Mouse (Mus musculus): ENCODE results near the gene Prss30. TPM values are rescaled to one million over a fixed set of nuclear protein-coding genes. Genes with fewer than 3 reads are reported as not detected.
"Not testable (repeated sequence)": the region's sequence is repeated elsewhere in the genome, so short reads cannot be mapped to it uniquely, and the experiment has no call there.

Prss30 gene
- total RNA-seq, 2 experiments from 2014 or later: 0.30 TPM; not detected in 1

DNA sequence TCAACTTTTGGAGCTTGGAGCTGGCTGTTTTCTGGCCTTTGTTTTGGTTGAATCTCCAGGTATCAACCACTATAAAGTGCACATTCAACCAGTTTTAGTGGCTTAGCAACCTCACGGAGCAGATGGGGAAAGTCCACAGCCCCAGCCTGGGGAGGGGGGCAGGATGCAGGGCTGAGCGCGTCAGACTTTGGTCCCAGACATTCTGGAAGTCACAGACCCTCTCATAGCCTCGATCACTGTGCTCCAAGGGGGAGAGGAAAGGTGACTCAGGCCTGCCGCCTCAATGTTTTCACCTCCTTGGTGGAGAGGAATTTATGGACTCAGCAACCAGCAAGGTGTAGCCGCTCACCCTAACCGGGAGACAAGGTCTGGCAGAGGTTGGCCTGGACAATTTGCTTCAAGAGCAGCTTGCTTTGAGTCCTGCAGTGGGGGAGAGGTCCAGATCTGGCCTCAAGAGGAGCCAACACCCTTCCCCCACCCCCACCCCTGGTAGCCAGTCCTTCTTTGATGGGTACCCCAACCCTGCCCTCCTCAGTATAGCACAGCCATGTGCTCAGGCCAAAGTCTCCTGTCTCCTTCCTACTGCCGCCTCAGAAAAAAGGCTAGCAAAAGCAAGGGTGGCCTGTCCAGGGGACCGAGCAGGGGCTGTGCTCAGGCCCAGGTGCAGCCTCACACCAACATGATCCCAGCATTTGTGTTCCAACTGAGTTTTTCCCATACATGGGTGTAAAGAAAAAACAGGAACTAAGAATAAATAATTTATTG, 12.6 kb upstream of the Prss30 start:
- peak in 1 of 2 experiments; percentile 26 for DNase-seq (ENCODE audit: extremely low spot score in 1 of 2, low spot score in 2 of 2)
- intact Hi-C loops (cut with DNase I): no loop called here

DNA sequence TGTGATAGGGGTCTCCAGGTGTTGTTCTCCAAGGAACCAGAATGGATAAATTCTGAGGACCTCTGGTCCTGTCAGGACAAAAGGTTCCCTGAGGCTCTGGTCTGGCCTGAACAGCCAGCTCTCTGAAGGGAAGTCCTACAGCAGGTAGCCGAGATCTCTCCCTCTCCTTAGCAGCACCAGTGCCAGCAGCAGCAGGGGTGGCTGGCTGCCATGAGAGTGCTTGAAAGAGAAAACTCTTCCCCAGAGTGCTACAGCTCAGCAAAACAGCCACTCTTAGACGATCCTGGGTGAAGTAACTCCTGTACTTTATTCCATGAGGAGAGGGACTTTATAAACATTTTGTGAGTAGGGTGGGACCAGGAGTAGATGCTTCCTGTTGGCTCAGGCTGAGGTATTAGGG, 9.4 kb upstream of the Prss30 start:
- peak in 1 of 2 experiments; percentile 56 for DNase-seq (ENCODE audit: extremely low spot score in 1 of 2, low spot score in 2 of 2)
- intact Hi-C loops (cut with DNase I): no loop called here

DNA sequence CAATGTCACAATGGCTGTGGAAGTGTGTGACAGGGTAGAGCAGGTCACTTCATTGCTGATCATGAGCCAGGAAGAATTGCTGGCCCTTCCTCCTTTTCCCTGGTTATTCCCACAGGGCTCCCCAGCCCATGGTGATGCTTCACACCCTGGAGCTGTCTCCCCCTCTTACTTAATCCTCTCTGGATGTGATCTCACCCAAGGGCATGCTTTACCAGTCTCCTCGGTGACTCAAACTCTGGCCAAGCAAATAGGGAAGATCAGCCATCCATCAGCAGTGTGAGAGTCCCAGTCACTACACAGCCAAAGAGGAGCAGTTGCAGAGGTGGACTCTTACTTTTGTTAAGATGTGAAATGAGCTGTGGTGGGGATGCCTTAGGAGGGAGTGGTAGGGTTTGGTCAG, 4.6 kb upstream of the Prss30 start:
- no peak for DNase-seq (ENCODE audit: extremely low spot score in 1 of 2, low spot score in 2 of 2)

DNA sequence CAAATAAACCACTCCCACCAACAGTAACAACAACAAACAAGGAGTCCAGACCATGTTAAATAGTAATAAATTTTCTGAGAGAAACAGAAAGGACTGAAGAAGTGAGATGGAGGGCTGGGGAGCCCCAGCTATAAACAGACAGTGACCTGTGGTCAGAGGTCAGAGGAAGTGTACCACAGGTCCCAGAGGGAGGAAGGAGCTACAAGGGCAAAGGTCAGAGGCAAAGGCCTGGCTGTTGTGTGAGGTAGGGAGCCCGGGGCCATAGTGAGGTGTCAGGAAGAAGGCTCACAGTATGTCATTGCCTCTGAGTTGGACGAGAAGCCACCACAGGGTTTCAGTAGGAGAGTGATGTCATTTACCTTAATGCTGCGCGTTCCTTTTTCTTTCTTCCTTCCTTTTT, 2.5 kb upstream of the Prss30 start:
- peak in 1 of 2 experiments; percentile 15 for DNase-seq (ENCODE audit: extremely low spot score in 1 of 2, low spot score in 2 of 2)
- intact Hi-C loops (cut with DNase I): no loop called here

More for the DNA sequence above, 4.6 kb upstream of the Prss30 start:
- intact Hi-C loops (cut with DNase I): no loop called here

DNA sequence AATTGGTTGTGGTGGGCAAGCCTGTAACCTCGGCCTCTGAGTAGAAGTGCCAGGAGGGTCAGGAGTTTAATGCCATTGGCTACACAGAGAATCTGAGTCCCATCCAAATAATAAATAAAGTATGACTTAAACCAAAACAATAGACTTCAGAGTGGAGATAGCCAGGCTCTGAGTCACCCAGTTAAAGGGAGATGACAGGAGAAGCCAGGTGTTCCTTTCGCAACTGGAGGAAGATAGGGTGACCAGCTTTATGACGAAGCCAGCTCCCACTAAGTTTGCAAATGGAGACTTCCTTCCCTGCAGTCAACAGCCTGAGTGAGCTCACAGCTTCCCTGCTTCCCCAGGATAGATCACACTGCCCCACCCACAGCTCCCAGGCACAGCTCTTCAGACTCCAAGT, 895 bp downstream of the Prss30 start:
- intact Hi-C loops (cut with DNase I): no loop called here
- DNase-seq (ENCODE audit: extremely low spot score in 1 of 2, low spot score in 2 of 2): peak in 1 of 2 experiments; percentile 10

DNA sequence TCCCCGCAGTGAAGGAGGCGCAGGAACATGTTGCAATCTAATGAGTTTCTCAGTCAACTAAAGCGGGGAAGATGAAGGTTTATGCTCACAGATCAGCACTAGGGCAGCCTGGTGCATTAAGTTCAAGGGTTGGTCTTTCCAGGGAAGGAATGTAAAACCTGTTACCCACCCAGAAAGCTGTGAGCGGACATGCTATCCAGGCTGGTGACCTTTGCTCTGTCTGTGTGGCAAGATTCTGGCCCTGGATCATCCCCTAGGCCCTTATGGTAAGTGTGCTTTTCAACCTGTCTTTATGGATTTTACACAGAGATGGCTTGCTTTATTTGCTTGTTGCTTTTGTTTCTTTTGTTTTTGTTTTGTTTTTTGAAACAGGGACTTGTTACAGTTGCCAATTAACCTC, 3.7 kb downstream of the Prss30 start:
- intact Hi-C loops (cut with DNase I): no loop called here
- no peak for DNase-seq (ENCODE audit: extremely low spot score in 1 of 2, low spot score in 2 of 2)

DNA sequence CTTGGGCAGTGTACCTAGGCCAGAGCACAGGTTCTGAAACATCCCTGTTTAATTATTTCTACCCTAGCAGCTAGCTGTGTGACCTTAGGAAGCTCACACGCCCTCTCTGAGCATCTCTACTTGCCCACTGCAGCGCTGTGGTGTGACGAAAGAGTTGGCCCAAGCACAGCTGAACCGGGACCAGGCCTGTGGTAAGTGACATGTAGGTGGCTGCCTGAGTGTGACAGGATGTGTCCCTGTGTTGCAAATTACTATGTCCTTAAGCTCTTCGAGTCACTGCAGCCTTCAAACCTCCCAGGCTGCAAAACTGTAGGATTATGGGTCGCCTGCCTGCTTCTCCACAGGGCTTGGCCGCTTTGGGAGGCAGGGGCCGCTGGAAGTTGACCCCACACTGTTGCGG, 9.1 kb downstream of the Prss30 start:
- intact Hi-C loops (cut with DNase I): no loop called here
- DNase-seq (ENCODE audit: extremely low spot score in 1 of 2, low spot score in 2 of 2): peak in 1 of 2 experiments; percentile 12

DNA sequence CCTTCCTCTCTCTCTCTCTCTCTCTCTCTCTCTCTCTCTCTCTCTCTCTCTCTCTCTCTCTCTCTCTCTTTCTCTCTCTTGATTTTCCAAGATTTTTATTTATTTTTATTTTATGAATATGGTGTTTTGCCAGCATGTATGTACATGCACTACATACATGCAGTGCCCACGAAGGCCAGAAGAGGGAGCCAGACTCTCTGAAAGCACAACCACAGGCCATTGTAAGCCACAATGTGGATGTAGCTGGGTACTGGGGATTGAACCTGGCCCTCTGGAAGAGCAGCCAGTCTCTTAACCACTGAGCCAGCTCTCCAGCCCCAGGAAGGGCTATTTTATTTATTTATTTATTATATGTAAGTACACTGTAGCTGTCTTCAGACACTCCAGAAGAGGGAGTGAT, 11.1 kb downstream of the Prss30 start:
- peak; percentile 42 to 77 for DNase-seq (ENCODE audit: extremely low spot score in 1 of 2, low spot score in 2 of 2)
- intact Hi-C loops (cut with DNase I): no loop called here

DNA sequence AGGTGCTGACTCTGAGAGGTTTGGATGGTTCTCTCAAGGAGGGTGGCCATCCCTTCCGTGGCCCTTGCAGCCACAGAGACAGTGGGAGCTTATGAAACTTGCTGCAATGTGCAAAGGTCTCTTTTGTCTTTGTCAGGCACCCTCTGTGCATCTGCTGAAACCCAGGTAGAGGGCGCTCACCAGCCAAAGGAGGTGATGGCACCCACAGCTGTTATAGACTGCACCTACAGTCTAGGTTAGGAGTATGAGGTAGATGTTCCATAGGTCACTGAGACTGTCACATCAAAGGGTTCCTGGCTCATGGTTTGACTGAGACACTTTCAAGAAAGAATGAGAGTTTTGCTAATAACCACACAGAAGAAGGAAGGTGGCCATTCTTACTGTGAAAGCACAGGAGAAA, 11.6 kb downstream of the Prss30 start:
- intact Hi-C loops (cut with DNase I): no loop called here
- no peak for DNase-seq (ENCODE audit: extremely low spot score in 1 of 2, low spot score in 2 of 2)

DNA sequence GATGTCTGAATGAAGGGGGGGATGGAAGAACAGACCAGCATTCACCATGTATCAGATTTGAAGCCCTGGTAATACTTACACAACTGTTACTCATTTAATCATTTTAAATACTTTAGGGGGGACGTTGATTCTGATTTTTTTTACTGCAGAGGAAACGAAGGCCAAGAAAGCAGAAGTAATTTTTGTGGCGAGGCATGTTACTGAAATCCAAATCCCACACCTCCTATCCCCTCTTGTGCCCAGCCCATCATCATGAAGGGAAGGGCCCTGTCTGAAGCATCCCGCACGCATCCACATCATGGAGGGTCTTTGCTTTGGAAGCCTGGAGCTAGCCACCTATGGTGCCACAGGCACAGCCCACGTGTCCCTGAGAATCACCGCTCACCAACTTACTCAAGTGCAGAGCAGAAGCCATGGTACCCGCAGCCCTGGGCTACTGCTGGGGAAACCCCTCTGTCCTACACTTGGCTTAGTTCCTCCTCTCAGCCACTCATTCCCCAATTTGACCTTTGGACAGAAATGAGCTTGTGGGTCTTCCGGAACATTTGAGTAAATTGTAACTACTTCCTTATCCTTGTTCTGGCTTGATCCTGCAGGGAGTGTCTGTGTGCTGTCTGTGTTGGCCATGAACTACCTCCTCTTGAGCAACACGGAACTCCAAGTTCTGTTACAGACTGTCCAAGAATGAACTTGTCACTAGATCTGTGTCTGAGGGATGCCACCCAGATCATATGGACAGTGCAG, 13.5 kb downstream of the Prss30 start:
- DNase-seq (ENCODE audit: extremely low spot score in 1 of 2, low spot score in 2 of 2): peak in 1 of 2 experiments; percentile 14
- intact Hi-C loops (cut with DNase I): no loop called here

DNA sequence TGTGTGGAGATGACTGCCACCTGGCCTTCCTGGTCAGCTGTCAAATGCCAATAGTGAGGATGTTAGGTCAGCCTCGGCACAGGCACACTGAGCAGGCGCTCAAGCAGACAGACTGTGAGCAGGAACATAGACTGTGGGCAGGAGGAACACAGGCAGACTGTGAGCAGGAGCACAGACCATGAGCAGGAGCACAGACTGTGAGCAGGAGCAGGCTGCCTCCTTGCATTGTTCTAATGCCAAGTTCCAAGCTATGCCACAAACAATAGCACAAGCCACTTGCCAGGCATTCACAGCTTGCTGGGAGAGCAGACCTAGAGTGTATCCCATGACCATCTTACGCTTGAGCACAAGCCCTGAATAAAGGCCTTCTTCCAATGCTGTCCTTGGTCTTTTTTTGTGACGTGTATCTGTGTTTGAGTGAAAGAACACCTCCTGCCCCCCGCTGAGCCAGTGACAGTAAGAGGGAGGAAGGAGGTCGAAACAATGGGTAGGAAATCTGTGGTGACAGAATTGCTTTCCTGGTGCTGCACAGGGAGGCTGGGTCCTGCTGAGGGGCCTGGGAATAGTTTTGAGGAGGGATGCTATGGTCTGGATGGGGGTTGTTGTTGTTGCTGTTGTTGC, 14.5 kb downstream of the Prss30 start:
- intact Hi-C loops (cut with DNase I): no loop called here
- peak in 1 of 2 experiments; percentile 31 for DNase-seq (ENCODE audit: extremely low spot score in 1 of 2, low spot score in 2 of 2)

DNA sequence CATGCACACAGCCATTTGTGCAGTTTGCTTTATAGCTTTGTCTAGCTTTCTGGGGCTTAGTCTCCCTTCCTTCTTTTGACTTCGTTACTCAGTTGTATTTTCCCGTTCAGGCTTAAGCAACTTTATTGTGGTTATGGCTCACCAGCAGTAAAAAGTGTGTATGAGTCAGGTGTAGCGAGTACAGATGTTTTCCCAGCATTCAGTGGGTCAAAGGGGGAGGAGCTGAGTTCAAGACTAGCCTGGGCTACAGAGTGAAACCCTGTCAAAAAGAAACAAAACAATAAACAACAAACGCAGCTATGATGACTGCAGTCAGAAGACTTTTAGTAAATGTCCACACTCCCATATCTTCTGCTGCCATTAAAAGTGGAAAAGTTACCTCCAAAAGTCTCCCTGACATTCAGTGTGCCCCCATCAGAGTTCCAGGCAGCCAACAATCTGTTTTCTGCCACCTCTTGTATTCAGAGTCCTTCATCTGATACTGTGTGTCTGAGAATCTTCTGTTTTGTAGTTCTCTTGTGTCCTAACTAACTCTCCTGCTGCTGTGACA, 18.7 kb downstream of the Prss30 start:
- DNase-seq (ENCODE audit: extremely low spot score in 1 of 2, low spot score in 2 of 2): no peak
- intact Hi-C loops (cut with DNase I): loop anchor here (5.0 kb wide), 3 partner anchors 89 to 184 kb away; no protein-coding TSS in a partner anchor

DNA sequence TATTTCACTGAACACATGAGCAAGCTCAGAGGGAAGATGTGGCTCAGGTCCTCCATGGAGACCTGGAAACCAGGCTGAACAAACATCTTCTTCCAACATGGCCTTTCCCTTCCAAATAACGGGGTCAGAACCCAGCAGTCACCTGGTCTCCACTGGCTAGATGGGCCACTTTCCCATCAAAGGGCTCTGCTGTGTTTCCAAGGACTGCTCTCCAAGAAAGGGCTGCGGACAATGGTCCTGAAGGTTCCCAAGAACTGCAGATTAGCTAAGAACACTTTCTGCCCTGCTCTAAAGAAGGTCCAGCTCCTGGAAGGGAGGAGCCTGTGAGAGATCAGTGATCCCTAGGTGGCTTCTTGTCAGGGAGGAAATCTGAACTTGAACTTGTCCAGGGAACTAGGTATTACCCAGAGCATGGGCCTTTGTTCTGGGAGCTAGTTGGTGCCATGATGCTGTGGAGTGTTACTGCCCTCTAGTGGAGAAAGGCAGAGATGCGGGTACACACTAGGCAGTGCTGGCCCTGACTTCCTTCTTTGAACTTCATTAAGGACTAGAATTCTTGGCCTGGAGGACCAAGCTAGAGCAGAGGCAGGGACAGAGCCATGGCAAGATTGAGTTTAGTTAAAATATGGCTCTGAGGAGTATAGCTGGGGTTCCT, 20.2 kb downstream of the Prss30 start:
- DNase-seq (ENCODE audit: extremely low spot score in 1 of 2, low spot score in 2 of 2): peak; percentile 80
- intact Hi-C loops (cut with DNase I): loop anchor here (5.0 kb wide), 3 partner anchors 88 to 183 kb away; no protein-coding TSS in a partner anchor

DNA sequence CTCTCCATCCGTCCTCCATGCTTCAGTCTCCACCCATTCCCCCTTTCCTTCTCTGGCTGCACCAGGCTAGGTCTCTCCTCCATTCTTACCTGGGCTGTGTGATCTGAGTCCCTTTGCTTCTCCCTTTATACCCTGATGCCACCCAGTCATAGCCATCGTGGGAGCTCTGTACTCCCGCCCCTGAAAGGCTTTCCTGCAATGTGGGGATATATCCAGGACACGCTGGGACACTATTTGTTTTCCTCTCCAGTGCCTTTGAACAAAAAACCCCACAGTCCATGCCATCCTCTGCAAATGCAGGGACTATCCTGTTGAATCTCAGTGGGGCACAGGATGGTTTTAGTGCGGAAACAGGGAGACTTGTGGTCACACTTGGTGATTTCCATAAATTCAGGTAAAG, 25.2 kb downstream of the Prss30 start, which contains the start of gene Sbpl:
TSS of gene Sbpl (minus strand) at position 101 of the 400 bp plus-strand sequence.
- intact Hi-C loops (cut with DNase I): no loop called here

DNA sequence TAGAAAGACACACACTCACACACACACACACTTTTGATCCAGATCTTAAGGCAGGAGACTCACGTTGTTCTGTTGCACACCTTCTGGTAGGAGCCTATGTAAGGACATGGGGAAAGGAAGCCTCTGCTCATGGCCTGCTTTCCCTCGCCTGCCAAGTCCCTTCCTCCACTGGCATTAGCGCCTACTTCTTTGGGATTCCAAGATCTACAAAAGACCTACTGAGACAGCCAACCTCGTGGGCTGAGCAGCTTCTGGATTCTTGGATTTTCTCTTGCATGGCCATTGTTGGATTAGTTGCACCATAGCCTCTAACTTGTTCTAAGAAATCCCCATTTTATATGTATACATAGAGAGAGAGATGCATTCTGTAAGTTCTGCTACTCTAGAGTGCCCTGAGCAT, 29.5 kb downstream of the Prss30 start:
- intact Hi-C loops (cut with DNase I); DNase-seq (ENCODE audit: extremely low spot score in 1 of 2, low spot score in 2 of 2): not testable (repeated sequence)

More for the DNA sequence above, 25.2 kb downstream of the Prss30 start, which contains the start of gene Sbpl:
- DNase-seq (ENCODE audit: extremely low spot score in 1 of 2, low spot score in 2 of 2): no peak

DNA sequence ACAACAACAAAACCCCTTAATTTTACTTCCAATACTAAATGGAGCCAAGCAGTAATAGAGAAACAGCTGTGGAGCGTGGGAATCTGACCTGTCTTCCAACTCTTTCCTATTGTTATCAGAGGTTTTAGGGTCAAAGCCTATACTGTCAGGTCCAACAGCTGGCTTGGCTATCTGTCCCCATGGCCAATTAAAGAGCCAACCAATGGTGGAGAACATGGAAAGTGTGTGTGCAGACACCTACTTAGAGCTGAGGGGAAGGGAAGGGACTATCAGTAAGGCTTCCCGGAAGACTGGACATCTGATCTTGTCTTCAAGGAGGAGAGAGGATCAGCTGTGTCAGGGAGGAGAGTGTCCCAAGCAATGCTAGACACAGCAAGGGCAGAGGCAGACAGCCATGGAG, 31.3 kb downstream of the Prss30 start:
- intact Hi-C loops (cut with DNase I): no loop called here
- DNase-seq (ENCODE audit: extremely low spot score in 1 of 2, low spot score in 2 of 2): no peak

DNA sequence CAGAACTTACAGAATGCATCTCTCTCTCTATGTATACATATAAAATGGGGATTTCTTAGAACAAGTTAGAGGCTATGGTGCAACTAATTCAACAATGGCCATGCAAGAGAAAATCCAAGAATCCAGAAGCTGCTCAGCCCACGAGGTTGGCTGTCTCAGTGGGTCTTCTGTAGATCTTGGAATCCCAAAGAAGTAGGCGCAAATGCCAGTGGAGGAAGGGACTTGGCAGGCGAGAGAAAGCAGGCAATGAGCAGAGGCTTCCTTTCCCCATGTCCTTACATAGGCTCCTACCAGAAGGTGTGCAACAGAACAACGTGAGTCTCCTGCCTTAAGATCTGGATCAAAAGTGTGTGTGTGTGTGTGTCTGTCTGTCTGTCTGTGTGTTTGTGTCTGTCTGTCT, 32.9 kb downstream of the Prss30 start:
- DNase-seq (ENCODE audit: extremely low spot score in 1 of 2, low spot score in 2 of 2); intact Hi-C loops (cut with DNase I): not testable (repeated sequence)

DNA sequence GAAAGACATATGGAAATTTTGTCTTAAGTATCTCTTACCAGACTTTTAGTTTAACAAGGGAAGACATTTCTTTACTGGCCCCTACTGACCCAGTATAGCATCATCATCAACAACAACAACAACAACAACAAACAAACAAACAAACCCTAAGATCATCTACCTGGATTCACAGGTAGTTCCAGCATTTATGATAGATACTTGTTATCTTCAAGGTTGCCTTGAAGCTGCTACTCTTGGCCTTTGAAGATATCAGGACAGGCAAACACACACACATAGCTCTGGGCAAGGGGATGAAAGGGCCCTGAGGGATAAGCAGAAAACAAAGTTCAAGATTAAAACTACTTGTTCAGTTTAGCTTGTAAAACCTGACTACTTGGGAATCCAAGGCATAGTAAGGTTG, 39.0 kb downstream of the Prss30 start, which contains the start of gene Sbp:
TSS of gene Sbp (plus strand) at position 301 of the 400 bp plus-strand sequence.
- DNase-seq (ENCODE audit: extremely low spot score in 1 of 2, low spot score in 2 of 2): no peak
- intact Hi-C loops (cut with DNase I): no loop called here

DNA sequence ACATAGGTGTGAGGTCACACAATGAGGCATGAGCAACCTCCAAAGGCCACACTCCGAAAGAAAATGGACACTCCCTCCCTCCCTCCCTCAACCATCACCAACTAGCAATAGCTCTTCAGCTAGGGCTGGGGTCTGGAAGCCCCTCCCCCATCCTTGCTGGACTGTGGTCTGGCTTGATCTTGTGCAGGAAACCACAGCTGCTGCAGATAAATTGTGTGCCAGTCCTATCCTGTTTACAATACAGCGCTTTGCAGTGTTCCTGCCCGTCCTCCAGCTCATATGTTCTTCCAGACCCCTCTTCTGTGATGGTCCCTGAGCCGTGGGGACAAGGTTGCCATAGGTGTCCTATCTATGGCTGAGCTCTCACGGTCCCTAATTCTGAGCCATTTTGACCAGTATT, 49.2 kb downstream of the Prss30 start:
- intact Hi-C loops (cut with DNase I): no loop called here
- DNase-seq (ENCODE audit: extremely low spot score in 1 of 2, low spot score in 2 of 2): no peak
